Mouse (Mus musculus) brain, embryonic 14.5 days (tissue): ENCODE results near the gene Cdc42bpa.

Source experiments
- CTCF ChIP-seq: fragments of 200-500 bp; IDR thresholded peaks from 2 replicates; pipeline ENCODE4 v1.5.1; 2012; ENCODE audit warnings: inconsistent platforms, mild to moderate bottlenecking, moderate library complexity, borderline replicate concordance; ENCODE audit not compliant: insufficient read depth, insufficient read length; ENCODE audit errors: extremely low read depth
- POLR2A ChIP-seq: fragments of 200-500 bp; IDR thresholded peaks from 2 replicates; pipeline ENCODE4 v1.6.1; 2012; ENCODE audit warnings: mild to moderate bottlenecking, inconsistent platforms, borderline replicate concordance; ENCODE audit not compliant: poor library complexity, insufficient read depth, insufficient read length, severe bottlenecking; ENCODE audit errors: extremely low read depth

DNA sequence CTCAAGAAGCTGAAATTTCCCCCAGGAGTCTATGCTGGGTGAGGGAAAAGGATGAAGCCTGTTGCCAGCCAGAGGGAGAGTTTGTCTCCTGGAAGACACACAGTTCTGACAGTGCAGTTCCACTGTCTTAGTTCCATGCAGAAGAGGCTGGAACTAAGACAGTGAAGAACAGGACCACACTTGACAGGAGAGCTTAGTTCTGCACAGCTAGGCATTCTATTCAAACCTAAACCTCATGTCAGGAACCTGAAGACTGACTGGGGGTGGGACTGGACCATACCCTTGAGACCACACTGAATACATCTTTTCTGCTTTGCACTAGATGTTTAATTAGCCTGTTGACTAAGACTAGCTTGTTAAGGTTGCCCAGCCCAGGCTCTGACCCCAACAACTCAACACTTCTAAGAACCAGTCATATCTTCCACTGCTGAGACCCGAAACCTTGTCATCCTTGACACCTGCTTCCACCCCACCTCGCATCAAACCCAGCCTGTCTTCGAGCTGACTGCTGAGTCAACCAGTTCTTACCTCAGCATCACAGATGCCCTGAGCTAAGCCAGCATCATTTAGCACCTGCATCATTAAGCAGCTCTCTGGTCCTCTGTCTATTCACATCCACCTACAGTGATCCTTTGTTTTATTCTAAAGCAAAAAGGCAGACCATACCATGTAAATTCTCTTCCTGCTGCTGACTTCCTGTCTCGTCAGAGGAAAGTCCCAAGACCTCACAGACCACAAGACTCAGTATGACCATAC lies 238.9 kb downstream of the Cdc42bpa start, which contains the start of gene Coq8a:
- TF ChIP-seq POLR2A, result no peak
- no peak for TF ChIP-seq CTCF
